Mouse (Mus musculus): ENCODE data around the gene Etnk2. TPM values are rescaled to one million over a fixed set of nuclear protein-coding genes. Genes with fewer than 3 reads are reported as not detected.
A peak's percentile ranks its signal among the peaks of the same experiment; 100 is the strongest.

Gene Etnk2
- total RNA-seq, 2 experiments from 2014 or later = 0.82 to 1.1 TPM

- intact Hi-C loops (cut with DNase I) = no loop called here
- no peak for DNase-seq
Observed at GRCm38 (mm10) chr1:133408880-133409516, 45.6 kb downstream of the Etnk2 start.

GRCm38 (mm10) chr1:133409786-133410185 is 46.4 kb downstream of the Etnk2 start:
- intact Hi-C loops (cut with DNase I) = no loop called here
- no peak for DNase-seq

DNA sequence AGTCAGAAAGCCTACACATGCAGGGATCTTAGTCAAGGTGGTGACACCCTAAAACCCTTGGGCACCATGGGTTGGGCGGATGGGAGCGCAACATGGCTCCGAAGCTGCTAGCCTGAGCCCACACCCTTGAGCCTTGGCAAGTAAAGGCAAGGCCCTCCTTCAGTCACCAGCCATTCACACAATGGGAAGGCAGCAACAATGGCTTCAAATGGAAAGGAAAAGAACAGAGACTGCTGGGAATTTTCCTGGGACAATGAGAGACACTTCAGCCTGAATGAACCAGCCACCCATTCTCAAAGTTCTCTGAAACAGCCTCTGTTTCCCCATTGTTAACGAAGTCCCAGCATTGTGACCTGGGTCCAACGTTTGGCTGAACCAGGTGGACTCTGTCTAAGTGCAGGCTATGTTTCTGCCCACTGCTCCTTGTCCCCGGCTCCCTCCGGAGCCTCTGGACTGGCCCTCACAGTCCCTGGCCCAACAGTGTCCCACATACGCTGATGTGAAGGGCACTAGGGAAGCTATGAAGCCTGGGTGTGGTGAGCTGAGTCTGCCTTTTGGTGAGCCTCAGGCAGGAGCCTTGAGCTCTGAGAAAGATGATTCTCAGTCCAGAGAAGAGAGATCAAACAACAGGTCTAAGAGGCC is 48.3 kb downstream of the Etnk2 start:
- intact Hi-C loops (cut with DNase I) = no loop called here
- DNase-seq = peak in 1 of 2 experiments; percentile 10

GRCm38 (mm10) chr1:133412941-133413340 is 49.6 kb downstream of the Etnk2 start:
- no peak for DNase-seq

DNA sequence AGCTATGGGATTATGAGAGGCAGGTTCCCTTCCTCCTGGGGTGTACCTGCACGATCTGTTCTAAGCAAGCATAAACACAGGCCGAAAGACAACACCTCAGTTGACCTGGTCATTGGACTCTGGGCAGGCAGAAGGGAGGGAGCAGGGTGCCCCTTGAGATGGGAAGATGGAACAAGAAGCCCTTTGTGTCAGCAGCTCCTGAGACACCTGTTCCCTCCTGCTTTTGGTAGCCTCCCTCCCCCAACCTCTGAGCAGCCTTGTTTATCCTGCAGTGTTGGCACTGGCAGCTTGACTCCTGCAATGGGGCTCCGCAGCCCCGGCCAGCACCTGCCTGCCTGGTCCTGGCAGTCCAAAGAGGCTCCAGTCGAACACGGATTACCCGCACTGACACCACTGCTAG is 51.7 kb downstream of the Etnk2 start:
- DNase-seq = no peak

More at GRCm38 (mm10) chr1:133412941-133413340, 49.6 kb downstream of the Etnk2 start:
- intact Hi-C loops (cut with DNase I) = no loop called here

DNA sequence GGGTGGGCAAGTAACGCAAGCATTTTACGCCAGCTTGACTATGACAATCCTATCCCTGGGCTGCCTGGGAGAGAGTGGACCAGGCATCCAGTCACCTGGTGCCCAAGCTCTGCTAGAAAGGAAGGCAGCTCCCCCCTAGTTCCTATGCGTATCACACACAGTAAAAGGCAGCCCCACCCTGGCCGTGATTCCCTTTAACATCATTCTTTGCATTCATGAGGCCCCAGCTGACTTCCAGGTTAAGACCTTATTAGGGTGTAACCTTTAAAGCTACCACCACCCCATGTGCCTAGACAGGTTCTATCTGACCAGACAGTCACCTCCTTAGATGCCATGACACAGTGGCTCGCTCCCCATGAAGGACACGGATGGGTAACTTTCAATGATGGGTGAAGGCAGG is 52.1 kb downstream of the Etnk2 start:
- no peak for DNase-seq
- intact Hi-C loops (cut with DNase I) = no loop called here

More for the DNA sequence above, 51.7 kb downstream of the Etnk2 start:
- intact Hi-C loops (cut with DNase I) = no loop called here

- no peak for DNase-seq
- intact Hi-C loops (cut with DNase I) = no loop called here
Observed at GRCm38 (mm10) chr1:133416472-133416871, 53.1 kb downstream of the Etnk2 start.

DNA sequence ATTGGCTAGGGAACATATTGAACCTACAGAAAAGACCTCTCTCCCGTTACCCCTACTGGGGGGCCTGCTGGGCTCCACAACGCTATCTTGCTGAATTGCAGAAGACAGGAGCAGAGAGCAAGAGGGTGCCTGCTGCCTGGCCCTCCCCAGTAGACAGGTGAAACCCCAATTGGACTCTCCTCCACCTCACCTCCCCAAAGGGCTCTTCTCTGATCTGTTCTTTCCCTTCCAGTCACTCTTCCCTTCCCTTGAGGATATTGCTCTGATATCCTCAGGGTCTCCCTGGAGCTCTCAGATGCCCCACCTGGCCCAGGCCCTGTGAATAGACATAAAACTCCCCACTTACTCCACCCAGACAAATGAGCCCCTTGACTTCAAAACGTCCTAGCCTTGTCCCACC is 53.7 kb downstream of the Etnk2 start:
- no peak for DNase-seq
- intact Hi-C loops (cut with DNase I) = no loop called here

DNA sequence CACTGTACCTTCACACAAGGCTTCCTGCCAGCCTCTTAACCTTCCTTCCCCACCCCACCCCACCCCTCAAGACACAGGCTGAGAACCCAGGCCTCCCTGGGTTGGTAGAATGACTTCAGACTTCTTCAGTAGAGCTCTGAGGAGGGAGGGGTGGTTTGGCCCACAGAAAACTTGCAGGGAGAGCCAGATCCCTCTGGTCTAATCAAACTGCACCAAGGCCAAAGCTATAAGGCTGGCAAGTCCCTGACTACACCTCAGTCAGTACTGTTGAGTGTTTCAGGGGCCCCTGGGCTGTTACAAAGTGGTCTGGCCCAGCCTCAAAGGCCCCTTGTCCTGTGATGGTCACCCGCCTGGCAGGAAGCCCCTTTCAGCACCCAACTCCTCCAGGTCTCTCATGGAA is 54.2 kb downstream of the Etnk2 start:
- DNase-seq = peak in 1 of 2 experiments; percentile 43
- intact Hi-C loops (cut with DNase I) = no loop called here

GRCm38 (mm10) chr1:133418164-133418800 is 54.9 kb downstream of the Etnk2 start:
- intact Hi-C loops (cut with DNase I) = no loop called here
- DNase-seq = peak; percentile 79 to 83

GRCm38 (mm10) chr1:133419178-133419834 is 55.9 kb downstream of the Etnk2 start:
- intact Hi-C loops (cut with DNase I) = no loop called here
- DNase-seq = no peak

DNA sequence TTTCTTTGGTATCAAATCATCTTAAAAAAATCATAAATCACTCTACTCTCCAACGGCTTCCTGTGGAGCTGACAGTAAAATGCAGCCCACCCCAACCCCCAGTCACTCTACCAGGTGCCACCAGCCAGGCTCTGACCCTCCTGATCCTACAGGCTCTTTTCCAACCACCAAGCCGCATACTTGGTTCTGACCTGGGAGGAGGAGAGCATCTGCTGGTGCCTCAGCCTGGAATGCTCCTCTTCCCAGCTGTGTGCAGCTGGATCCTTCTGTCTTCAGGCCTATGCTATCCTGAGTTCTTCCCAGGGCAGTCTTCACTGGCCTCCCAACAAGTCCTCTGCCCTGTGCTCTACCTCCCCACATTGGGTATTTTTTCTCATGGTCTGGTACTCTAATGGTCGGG is 57.1 kb downstream of the Etnk2 start:
- peak in 1 of 2 experiments; percentile 61 for DNase-seq
- intact Hi-C loops (cut with DNase I) = loop anchor here (5.0 kb wide), 1 partner anchor 167 kb away; no protein-coding TSS in a partner anchor

DNA sequence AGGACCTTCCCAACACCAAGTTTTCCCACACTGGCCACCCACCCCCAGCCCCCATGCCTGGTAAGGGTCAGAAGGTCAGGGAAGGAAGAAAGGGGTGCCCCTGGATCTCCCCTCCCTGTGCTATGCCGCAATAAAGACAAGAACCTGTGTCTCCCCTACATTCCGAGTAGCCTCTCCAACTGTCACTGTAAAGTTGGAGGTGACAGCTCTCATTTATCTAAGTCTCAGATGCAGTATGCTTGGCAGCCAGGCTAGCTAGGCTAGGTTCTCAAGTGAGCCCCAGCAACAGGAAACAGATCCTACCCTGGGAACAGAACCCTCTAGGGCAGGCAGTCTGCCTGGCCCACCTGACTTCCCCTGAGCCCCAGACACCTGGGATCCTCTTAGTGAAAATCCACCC is 57.7 kb downstream of the Etnk2 start:
- intact Hi-C loops (cut with DNase I) = loop anchor here (5.0 kb wide), 1 partner anchor 166 kb away; no protein-coding TSS in a partner anchor
- no peak for DNase-seq

DNA sequence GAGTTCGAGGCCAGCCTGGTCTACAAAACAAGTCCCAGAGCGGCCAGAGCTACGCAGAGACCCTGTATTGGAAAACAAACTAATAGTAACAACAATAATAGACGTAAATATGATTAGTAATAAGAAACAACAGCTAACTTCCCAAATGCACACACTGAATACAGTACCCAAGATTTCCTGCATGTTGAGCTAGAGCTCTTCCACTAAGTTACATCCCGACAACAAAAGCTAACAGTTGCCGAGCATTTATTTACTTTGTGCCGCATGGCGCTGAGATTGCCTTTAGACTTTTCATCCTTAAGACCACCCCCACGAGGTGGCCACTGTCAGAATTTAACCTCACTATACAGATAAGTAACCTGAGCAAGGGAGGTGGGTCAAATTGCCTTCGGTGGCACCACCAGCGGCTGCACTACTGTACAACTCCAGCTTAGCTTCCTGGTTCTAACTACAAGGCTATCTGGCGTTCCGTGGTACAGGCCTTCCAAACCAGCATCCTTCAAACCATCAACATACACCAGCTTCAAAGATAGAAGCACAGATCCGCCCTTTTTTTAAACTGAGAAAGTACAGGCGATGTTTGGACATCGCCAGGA is 58.7 kb downstream of the Etnk2 start:
- DNase-seq = no peak
- intact Hi-C loops (cut with DNase I) = loop anchor here (1.0 to 5.0 kb wide), 2 partner anchors 39 to 165 kb away; no protein-coding TSS in a partner anchor

GRCm38 (mm10) chr1:133422615-133423161 is 59.3 kb downstream of the Etnk2 start:
- intact Hi-C loops (cut with DNase I) = loop anchor here (1.0 to 5.0 kb wide), 2 partner anchors 39 to 165 kb away; no protein-coding TSS in a partner anchor
- DNase-seq = peak; percentile 66 to 69

DNA sequence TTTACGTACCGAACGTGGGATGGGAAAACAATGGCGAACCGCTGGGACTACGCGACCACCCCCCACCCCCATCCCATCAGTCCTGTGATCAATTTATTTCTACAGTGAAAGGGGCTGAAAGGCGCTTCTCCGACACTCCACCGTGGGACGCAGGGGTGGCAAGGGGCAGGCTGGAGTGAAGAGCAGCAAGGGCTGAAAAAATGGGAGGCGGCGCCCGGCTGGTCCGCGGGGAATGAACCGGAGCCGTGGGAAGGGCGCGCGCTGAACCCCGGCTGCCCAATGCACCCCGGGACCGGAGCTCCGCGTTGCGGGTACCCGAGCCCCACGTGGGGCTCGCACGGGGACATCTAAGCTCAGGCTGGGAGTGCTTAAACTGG is 59.8 kb downstream of the Etnk2 start:
- intact Hi-C loops (cut with DNase I) = loop anchor here (5.0 kb wide), 1 partner anchor 164 kb away; no protein-coding TSS in a partner anchor
- DNase-seq = peak in 1 of 2 experiments; percentile 39

- peak; percentile 75 to 77 for DNase-seq
- intact Hi-C loops (cut with DNase I) = loop anchor here (2.0 to 5.0 kb wide), 3 partner anchors 29 to 163 kb away; no protein-coding TSS in a partner anchor
Observed at GRCm38 (mm10) chr1:133423543-133424480, 60.4 kb downstream of the Etnk2 start, which contains the start of gene Sox13. TSS of gene Sox13 (minus strand) at chr1:133424377.

DNA sequence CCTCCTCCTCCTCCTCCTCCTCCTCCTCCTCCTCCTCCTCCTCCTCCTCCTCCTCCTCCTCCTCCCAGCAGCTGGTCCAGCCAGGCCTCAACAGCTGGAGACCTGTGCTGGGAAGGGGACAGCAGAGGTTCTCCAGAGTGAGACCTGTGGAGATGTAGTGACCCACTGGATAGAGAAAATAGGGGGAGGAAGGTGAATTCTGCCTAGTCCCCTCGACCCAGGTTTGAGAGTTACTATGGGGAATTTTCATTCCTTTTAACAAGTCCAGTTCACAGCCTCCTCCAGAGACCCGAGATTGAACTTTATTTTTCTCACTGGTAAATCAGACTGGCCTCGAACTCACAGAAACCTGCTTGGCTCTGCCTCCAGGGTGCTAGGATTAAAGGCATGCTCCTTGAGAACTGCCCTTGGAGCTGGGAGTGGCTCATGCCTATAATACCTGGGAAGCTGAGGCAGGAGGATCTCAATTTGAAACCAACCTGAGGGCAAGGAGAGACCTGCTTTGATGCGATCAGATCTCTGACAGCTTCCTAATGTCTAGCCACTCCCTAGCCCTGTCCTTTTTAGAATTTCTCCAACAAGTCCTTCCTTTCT is 61.3 kb downstream of the Etnk2 start:
- intact Hi-C loops (cut with DNase I) = loop anchor here (2.0 to 5.0 kb wide), 3 partner anchors 28 to 163 kb away; no protein-coding TSS in a partner anchor
- DNase-seq = no peak
